Mouse (Mus musculus) MEL (cell line): Measurements from ENCODE around the gene Fbxo41.

ENCODE experiments used
- CTCF ChIP-seq, 3 experiments: IDR thresholded peaks in 2 of 3; conservative IDR thresholded peaks in 1 of 3; 2 replicates each; pipeline ENCODE4 v1.5.1; 2011 to 2012; ENCODE audit warnings: low read length in 3 of 3, low read depth in 2 of 3, mild to moderate bottlenecking in 2 of 3, improper control_type of control experiment in 1 of 3, inconsistent platforms in 1 of 3, mixed read lengths in 1 of 3, moderate library complexity in 1 of 3; ENCODE audit not compliant: control insufficient read depth in 1 of 3, insufficient read depth in 1 of 3, poor library complexity in 1 of 3, severe bottlenecking in 1 of 3
- ELF1 ChIP-seq: IDR thresholded peaks from 2 replicates; pipeline ENCODE4 v1.6.1; 2014; ENCODE audit warnings: low read depth, mild to moderate bottlenecking, inconsistent platforms, low read length, improper control_type of control experiment, moderate library complexity
- GATA1 ChIP-seq: IDR thresholded peaks from 2 replicates; pipeline ENCODE4 v1.6.1; 2011; ENCODE audit warnings: low read depth, low read length, improper control_type of control experiment
- MAZ ChIP-seq: IDR thresholded peaks from 2 replicates; pipeline ENCODE4 v1.6.1; 2012; ENCODE audit warnings: low read depth, mild to moderate bottlenecking, inconsistent platforms, low read length, improper control_type of control experiment
- MXI1 ChIP-seq: IDR thresholded peaks from 2 replicates; pipeline ENCODE4 v1.6.1; 2011; ENCODE audit warnings: mild to moderate bottlenecking, low read depth, low read length, improper control_type of control experiment
- MYC ChIP-seq: IDR thresholded peaks from 2 replicates; pipeline ENCODE4 v1.6.1; 2011; ENCODE audit warnings: low read depth, mild to moderate bottlenecking, low read length, improper control_type of control experiment, moderate library complexity
- POLR2A ChIP-seq, 2 experiments: IDR thresholded peaks; 2 replicates each; pipeline ENCODE4 v1.6.1; 2011 to 2012; ENCODE audit warnings: low read length in 2 of 2, mild to moderate bottlenecking in 2 of 2, control low read depth in 1 of 2, improper control_type of control experiment in 1 of 2, low read depth in 1 of 2, moderate library complexity in 1 of 2; ENCODE audit not compliant: control insufficient read depth in 1 of 2, insufficient read depth in 1 of 2, poor library complexity in 1 of 2
- POLR2AphosphoS2 ChIP-seq: IDR thresholded peaks from 2 replicates; pipeline ENCODE4 v1.6.1; 2011; ENCODE audit warnings: low read length, improper control_type of control experiment
- SIN3A ChIP-seq: IDR thresholded peaks from 2 replicates; pipeline ENCODE4 v1.6.1; 2012; ENCODE audit warnings: low read length, improper control_type of control experiment, inconsistent platforms
- TAL1 ChIP-seq: IDR thresholded peaks from 2 replicates; pipeline ENCODE4 v1.6.1; 2012; ENCODE audit warnings: mild to moderate bottlenecking, inconsistent platforms, low read length, moderate library complexity, mixed read lengths
- UBTF ChIP-seq: IDR thresholded peaks from 2 replicates; pipeline ENCODE4 v1.6.1; 2012; ENCODE audit warnings: low read depth, mild to moderate bottlenecking, inconsistent platforms, low read length, improper control_type of control experiment, moderate library complexity, borderline replicate concordance; ENCODE audit not compliant: insufficient read depth
- ZC3H11A ChIP-seq: IDR thresholded peaks from 2 replicates; pipeline ENCODE4 v1.6.1; 2012; ENCODE audit warnings: low read depth, mild to moderate bottlenecking, inconsistent platforms, low read length, improper control_type of control experiment
- ZKSCAN1 ChIP-seq: IDR thresholded peaks from 2 replicates; pipeline ENCODE4 v1.6.1; 2012; ENCODE audit warnings: low read depth, mild to moderate bottlenecking, inconsistent platforms, low read length, improper control_type of control experiment, moderate library complexity
- ZNF384 ChIP-seq: IDR thresholded peaks from 2 replicates; pipeline ENCODE4 v1.6.1; 2012; ENCODE audit warnings: low read depth, mild to moderate bottlenecking, inconsistent platforms, low read length, improper control_type of control experiment

DNA sequence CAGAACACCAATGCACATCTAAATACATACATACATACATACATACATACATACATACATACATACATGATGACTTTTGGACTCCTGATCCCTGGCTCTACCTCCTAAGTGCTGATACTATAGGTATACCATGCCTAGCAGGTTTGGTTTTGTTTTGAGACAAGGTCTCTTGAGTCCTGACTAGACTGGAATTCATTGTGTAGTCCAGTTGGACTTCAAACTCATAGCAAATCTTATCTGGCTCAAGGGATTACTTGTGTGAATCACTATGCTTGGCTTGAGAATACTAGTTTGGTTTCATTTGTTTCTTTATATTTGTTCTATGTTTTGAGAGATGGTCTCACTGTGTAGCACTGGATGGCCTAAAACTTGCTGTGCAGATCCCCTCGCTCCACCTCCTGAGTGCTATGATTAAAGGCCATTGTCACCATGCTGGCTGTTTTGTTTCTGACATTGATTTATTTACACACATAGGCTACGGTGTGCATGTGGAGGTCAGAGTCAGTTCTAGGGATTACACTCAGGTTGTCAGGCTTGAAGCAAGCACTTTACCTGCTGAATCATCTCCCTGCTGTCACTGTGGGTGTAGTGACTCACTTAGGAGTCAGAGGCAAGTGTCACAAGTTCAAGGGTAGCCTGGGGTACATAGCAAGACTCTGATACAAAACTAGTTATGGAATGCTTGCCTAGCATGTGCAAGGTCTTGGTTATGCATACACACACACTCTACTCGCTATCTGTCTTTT is 59.1 kb downstream of the Fbxo41 start:
- TF ChIP-seq ZKSCAN1 (no peak), MAZ (no peak), MXI1 (no peak), MYC (no peak), POLR2A (IDR thresholded peaks at IDR 0.05; ENCODE audit: control insufficient read depth in 1 of 2, insufficient read depth in 1 of 2, low read depth in 1 of 2, low read length in 2 of 2, poor library complexity in 1 of 2) (no peak), CTCF (IDR thresholded peaks at IDR 0.05 in 2 of 3, conservative IDR thresholded peaks at IDR 0.05 in 1 of 3; ENCODE audit: control insufficient read depth in 1 of 3, insufficient read depth in 1 of 3, low read depth in 2 of 3, low read length in 3 of 3, poor library complexity in 1 of 3, severe bottlenecking in 1 of 3) (no peak), POLR2AphosphoS2 (no peak), ZNF384 (no peak), GATA1 (no peak), ZC3H11A (no peak), ELF1 (no peak), UBTF (no peak), SIN3A (no peak), TAL1 (no peak)
